Mouse (Mus musculus) NIH3T3 (cell line): ENCODE measurements at regions not wholly inside any gene's neighbourhood (a gene's known extent, or its start where the extent isn't known, plus 50 kb on each side); places are given as distances from the start of the nearest gene placed in this dataset.

Experiments
- DNase-seq: peaks from one replicate; pipeline ENCODE4 v3.0.0-alpha.2; 2012; ENCODE audit warnings: low read depth

DNA sequence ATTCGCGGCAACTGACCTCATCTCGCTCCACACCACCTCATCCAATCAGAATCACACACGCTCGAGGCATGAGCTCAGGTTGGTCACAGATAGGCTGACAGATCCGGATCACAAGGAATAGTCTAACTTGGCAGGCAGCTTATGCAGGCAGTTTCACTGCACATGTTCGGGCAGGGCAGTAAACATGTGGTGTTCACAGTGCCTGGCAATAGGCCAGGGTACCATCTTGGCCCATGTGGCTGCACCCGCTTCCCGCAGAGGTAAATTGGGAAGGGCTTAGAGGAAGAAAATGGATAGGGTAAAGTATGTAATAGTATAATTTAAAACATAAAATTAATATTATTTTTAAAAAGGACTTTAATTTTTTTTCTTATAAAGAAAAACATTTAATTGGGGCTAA is 372.4 kb downstream of the Pabpc4l start:
- DNase-seq, result peak; percentile 1

DNA sequence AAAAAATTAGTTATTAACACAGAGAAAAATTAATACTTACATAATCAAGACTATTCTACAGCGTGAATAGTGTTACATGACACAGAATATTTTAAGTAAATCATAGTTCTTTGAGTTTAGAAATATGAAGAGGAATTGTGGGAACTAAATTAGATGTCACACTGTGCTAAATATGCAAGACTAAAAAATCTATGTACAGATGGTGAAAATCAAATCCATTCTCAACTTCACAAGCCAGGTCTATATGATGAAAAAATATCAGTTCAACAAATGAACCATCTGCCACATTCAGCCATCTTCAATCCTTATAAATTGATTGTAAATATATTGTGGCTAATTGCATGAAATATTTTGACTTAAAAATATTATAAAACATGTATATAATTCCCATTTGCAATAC is 393.2 kb downstream of the Pabpc4l start:
- DNase-seq, result no peak

DNA sequence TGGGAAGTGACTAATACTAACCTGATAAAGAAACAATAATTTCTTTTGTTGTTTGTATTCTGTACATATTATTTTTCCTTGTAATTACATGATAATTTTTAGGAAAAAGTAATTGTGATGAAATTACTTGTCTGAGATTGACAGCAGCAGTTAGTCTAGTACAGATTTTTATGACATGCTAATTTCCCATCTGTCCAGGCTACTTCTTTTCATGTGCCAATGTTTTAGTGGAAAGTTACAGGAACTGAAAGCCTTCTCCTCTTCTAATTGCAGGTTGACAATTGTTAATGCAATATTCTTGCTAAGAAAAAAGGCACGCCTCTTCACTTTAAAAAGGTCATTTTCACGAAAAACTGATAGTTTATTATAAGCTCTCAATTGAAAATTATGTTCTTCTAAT is 414.0 kb downstream of the Pabpc4l start:
- no peak for DNase-seq
